Mouse (Mus musculus) lung, postnatal 14 days (tissue): ENCODE data around the gene Pde5a.
A peak's percentile ranks its signal among the peaks of the same experiment; 100 is the strongest.

ENCODE experiments used
- DNase-seq: peaks from one replicate; pipeline ENCODE4 v3.0.0; 2021

Pde5a gene

GRCm38 (mm10) chr3:122767841-122768240, 39.1 kb downstream of the Pde5a start:
- DNase-seq, result no peak

- DNase-seq, result no peak
Observed at GRCm38 (mm10) chr3:122781417-122781816, 52.7 kb downstream of the Pde5a start.

- no peak for DNase-seq
Observed at GRCm38 (mm10) chr3:122784245-122784644, 55.5 kb downstream of the Pde5a start.

GRCm38 (mm10) chr3:122788314-122788713, 59.6 kb downstream of the Pde5a start:
- DNase-seq, result no peak

GRCm38 (mm10) chr3:122789544-122789943, 60.8 kb downstream of the Pde5a start:
- DNase-seq, result no peak

GRCm38 (mm10) chr3:122800050-122800449, 71.3 kb downstream of the Pde5a start:
- DNase-seq, result no peak

GRCm38 (mm10) chr3:122800553-122801435, 72.0 kb downstream of the Pde5a start:
- no peak for DNase-seq

- DNase-seq, result no peak
Observed at GRCm38 (mm10) chr3:122801436-122802221, 72.9 kb downstream of the Pde5a start.

- no peak for DNase-seq
Observed at GRCm38 (mm10) chr3:122807313-122807712, 78.6 kb downstream of the Pde5a start.

- DNase-seq, result no peak
Observed at GRCm38 (mm10) chr3:122810090-122810863, 81.5 kb downstream of the Pde5a start.

- no peak for DNase-seq
Observed at GRCm38 (mm10) chr3:122810986-122811385, 82.2 kb downstream of the Pde5a start.

- DNase-seq, result peak; percentile 40
Observed at GRCm38 (mm10) chr3:122814531-122814930, 85.8 kb downstream of the Pde5a start.

- DNase-seq, result no peak
Observed at GRCm38 (mm10) chr3:122818282-122818681, 89.5 kb downstream of the Pde5a start.

- DNase-seq, result no peak
Observed at GRCm38 (mm10) chr3:122820700-122821099, 92.0 kb downstream of the Pde5a start.

GRCm38 (mm10) chr3:122828270-122829058, 99.7 kb downstream of the Pde5a start:
- no peak for DNase-seq

- DNase-seq, result no peak
Observed at GRCm38 (mm10) chr3:122834519-122834918, 105.8 kb downstream of the Pde5a start.

GRCm38 (mm10) chr3:122835097-122835850, 106.5 kb downstream of the Pde5a start:
- no peak for DNase-seq

- no peak for DNase-seq
Observed at GRCm38 (mm10) chr3:122837639-122838038, 108.9 kb downstream of the Pde5a start.

GRCm38 (mm10) chr3:122848410-122849034, 119.8 kb downstream of the Pde5a start:
- DNase-seq, result no peak

GRCm38 (mm10) chr3:122855149-122855548, 126.4 kb downstream of the Pde5a start:
- no peak for DNase-seq

GRCm38 (mm10) chr3:122859829-122860228, 131.1 kb downstream of the Pde5a start:
- DNase-seq, result no peak
